Mouse (Mus musculus): ENCODE measurements around the gene Prss44.
"Not testable (repeated sequence)": the region's sequence is repeated elsewhere in the genome, so short reads cannot be mapped to it uniquely, and the experiment has no call there.

Gene Prss44
- long read RNA-seq, experiment 1, result 0 reads
- long read RNA-seq, experiment 2, result 0 reads

GRCm38 (mm10) chr9:110813789-110814188, at the start of gene Prss44:
Prss44 (plus strand) TSS chr9:110813994.
- intact Hi-C loops (cut with DNase I), result no loop called here

GRCm38 (mm10) chr9:110772336-110772735, 41.5 kb upstream of the Prss44 start:
- intact Hi-C loops (cut with DNase I), result no loop called here

DNA sequence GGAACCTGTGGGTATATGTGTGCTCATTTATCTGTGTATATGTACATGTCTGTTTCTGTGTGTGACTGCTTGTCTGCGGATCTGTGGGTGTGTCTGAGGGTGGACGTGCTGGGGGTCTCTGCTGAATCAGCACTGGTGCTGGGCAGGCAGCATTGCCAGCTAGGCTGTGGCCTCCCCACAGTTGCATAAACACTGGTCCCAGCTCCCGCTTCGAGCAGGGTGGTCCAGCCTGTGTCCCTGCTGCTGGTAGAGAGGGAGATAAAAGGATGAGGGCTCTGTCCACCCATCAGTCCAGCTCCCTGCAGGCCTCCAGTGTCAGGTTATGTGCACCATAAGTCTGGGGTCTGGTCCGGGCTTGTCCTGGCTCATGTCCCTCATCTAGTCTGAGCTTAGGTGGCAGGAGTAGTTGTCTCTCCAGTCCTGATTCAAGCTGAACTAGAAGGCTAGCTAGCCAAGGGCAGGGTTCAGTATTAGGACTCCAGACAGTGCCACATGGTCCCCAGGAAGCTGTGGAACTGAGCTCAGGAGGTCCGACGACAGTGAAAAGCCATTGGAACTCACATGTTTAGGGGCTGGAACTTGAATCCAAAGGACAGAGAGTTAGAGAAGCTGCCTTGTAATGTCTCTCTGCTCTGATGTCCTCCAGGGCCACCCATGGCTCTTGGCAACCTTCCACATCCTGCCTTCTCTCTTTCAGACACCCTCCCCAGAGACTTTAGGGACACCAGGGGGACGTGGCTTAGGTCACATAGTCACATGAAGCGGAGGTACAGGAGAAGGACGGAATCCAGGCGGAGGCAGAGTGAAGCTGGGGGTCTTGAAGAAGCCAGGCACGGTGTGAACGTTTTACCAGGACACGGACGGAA, 39.2 kb upstream of the Prss44 start:
- intact Hi-C loops (cut with DNase I), result loop anchor here (5.0 kb wide), 2 partner anchors 47 to 137 kb away; no protein-coding TSS in a partner anchor

GRCm38 (mm10) chr9:110775269-110776022, 38.3 kb upstream of the Prss44 start:
- intact Hi-C loops (cut with DNase I), result loop anchor here (5.0 kb wide), 2 partner anchors 48 to 138 kb away; no protein-coding TSS in a partner anchor

GRCm38 (mm10) chr9:110778100-110778499, 35.7 kb upstream of the Prss44 start:
- intact Hi-C loops (cut with DNase I), result loop anchor here (5.0 kb wide), 2 partner anchors 51 to 141 kb away; no protein-coding TSS in a partner anchor

DNA sequence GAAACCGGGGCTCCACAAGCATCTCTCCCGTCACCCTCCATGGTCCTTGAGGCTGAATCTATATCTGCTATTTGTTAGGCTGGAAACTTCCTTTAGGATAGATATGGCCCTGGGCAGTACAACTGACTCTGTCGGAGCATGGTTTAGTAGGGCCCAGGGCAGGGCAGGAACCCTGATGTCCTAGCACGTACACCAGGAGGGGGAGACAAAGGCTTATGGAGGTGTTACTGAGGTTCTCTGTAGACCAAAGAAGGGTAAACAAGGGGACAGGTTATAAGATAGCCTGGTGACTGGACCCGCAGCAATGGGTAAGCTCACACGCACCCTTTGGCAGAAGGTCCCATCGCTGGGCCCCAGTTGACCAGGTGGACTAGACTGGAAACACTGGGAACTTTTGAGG, 35.2 kb upstream of the Prss44 start:
- intact Hi-C loops (cut with DNase I), result loop anchor here (5.0 kb wide), 2 partner anchors 51 to 141 kb away; no protein-coding TSS in a partner anchor

DNA sequence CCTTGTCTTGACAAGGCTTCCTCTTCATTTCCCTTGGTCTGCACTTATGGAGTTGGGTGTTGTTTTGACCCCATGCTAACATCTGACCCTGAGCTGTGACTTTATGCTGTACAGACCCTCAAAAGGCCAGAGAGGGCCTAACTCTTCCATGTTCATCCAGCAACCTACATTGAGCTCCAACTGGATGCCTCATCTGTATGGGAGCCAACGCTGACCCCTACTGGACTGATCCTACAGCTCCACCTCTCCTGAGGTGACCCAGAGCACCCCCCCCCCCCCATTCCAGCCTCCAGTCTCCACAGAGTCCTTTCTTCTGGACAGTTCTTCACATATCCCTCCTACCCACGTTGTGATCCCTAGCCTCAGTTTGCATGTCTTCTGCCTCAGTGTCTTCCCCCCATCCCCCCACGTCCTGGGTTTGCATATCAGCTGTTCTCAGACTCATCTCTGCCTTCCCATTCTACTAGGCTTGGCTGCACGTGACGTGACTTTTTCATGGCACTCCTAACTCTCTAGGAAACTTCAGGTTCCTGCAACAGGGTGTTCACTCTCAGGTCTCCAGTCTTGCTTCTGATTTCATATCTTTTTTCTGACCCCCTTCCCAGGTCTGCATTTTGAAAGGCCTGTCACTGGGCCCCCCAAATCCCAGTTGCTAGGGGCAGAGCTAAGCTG, 34.4 kb upstream of the Prss44 start:
- intact Hi-C loops (cut with DNase I), result loop anchor here (5.0 kb wide), 2 partner anchors 52 to 142 kb away; no protein-coding TSS in a partner anchor

DNA sequence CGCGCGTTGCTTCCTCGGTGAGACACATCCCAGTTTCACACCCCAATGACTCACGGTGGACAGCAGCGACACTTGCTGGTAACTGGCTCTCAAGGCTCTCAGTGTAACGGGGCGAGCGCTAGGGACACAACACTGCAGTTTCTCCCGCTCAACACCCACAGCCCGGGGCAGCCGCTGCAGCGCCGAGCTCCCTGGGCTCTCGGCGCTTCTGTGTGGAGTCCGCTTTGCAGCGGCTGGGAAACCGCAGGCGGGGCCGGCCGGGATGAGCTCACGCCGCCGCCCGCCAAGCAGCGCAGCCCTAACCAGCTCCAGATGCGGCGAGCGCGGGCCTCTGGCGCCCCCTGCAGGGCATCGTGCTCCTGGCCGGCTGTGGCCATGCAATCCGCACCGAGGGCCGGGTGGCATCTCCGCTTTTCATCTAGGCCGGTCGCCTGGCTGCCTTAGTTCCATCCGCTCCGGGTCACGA, 32.5 kb upstream of the Prss44 start:
- intact Hi-C loops (cut with DNase I), result loop anchor here (1.0 to 5.0 kb wide), 3 partner anchors 65 to 369 kb away; no protein-coding TSS in a partner anchor

- intact Hi-C loops (cut with DNase I), result loop anchor here (1.0 to 5.0 kb wide), 3 partner anchors 65 to 369 kb away; no protein-coding TSS in a partner anchor
Measured at GRCm38 (mm10) chr9:110781731-110782130, 32.1 kb upstream of the Prss44 start.

DNA sequence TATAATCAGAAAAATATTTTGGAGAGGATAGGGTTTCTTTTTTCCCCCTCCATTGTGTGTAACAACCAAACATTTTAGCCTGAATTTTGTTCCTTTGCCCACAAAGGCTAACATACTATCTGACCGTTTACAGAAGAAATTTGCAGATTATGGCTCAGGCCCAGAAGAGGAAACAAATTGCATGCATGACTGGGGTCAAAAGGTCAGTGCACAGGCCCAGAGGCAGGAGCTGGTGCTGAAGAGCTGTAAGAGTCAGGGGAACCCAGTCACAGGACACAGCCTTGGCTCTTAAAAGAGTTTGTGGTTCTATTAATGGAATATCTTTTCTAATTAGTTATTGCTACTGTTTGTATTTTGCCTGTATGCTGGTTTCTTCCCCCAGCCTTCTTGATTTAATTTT, 30.2 kb upstream of the Prss44 start:
- intact Hi-C loops (cut with DNase I), result loop anchor here (5.0 kb wide), 2 partner anchors 89 to 371 kb away; no protein-coding TSS in a partner anchor

GRCm38 (mm10) chr9:110788169-110788568, 25.6 kb upstream of the Prss44 start:
- intact Hi-C loops (cut with DNase I), result no loop called here

DNA sequence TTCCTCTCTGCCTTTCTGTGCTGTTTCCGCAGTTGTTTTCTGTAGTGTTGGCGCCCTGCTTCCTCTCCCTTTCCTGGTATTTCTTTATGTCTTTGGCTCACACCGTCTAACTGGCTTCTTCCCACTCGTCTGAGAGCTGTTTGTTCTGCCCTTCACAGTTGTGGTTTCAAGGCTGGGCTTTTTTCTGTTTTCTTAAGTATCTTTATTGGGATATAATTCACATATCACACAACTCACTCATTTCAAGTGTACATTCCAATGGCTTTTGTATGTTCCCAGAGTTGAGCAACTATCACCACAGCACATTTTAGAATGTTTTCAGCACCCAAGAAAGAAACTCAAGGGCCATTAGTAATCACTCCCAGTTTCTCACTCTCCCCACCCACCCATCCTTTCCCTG, 23.3 kb upstream of the Prss44 start:
- intact Hi-C loops (cut with DNase I), result no loop called here

GRCm38 (mm10) chr9:110797013-110797412, 16.8 kb upstream of the Prss44 start:
- intact Hi-C loops (cut with DNase I), result no loop called here

DNA sequence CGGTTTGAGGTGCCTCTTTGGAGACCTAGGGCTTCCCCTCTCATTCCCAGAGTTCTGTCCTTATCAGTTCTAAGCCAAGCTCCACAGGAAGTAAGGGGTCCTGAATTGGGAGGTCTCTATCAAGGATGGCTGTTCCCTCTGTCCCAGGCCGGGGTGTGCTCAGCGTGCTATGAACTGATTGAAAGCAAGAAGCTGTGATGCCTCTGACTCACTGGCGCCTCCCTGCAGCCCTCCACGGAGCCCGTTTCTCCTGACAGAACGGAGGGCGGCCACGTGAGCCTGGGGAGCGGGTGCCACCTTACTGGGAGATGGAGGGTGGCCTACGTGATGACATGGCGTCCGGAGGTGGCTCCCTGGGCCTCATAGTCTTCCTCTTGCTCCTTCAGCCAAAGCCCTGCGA, 15.9 kb upstream of the Prss44 start, which contains the start of gene Prss42:
Gene Prss42, plus strand, starts transcription at position 301 of the 400 bp plus-strand sequence.
- intact Hi-C loops (cut with DNase I), result no loop called here

- intact Hi-C loops (cut with DNase I), result no loop called here
Measured at GRCm38 (mm10) chr9:110800834-110801479, 12.8 kb upstream of the Prss44 start.

- intact Hi-C loops (cut with DNase I), result no loop called here
Measured at GRCm38 (mm10) chr9:110803294-110803693, 10.5 kb upstream of the Prss44 start.

GRCm38 (mm10) chr9:110810051-110810450, 3.7 kb upstream of the Prss44 start:
- intact Hi-C loops (cut with DNase I), result no loop called here

GRCm38 (mm10) chr9:110820546-110820945, 6.8 kb downstream of the Prss44 start:
- intact Hi-C loops (cut with DNase I), result not testable (repeated sequence)

DNA sequence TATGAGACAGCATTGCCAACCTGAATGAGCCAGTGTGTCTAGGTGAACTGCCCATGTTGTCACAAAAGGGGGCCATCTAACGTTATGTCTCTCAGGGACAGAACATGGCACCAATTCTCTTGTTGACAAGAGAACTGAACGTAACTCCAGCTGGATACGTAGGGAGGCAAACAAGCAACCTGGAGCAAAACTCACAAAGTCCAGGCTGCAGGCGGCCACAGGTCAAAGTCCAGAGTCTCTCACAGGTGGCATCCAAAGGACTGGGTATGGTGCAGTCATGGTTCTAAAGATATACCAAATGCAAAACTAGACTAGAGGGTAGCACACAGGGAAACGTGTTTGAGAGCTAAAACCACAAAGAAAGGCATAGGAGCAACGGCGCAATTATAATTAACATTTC, 7.6 kb downstream of the Prss44 start:
- intact Hi-C loops (cut with DNase I), result no loop called here

DNA sequence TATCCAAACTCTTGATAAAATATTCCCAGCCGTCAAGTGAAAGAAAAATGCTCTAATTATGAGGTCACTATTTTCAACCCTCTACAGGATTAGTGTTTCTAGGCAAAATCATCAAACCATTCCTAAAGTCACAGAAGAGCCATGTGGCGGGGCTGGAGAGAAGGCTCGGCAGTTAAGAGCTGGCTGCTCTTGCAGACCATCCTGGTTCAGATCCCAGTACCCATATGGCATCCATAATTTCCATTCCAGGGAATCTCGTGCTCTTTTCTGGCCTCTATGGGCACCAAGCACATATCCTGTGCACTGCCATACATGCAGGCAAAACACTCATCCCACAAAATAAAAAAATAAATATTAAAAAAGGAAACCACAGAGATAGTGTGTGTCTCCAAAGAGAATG, 11.6 kb downstream of the Prss44 start:
- intact Hi-C loops (cut with DNase I), result no loop called here
